Mouse (Mus musculus) ES-Bruce4 (cell line): ENCODE results near the gene Ugt1a10. TPM values are rescaled to one million over a fixed set of nuclear protein-coding genes. Genes with fewer than 3 reads are reported as not detected.

Source experiments
- H3K27ac ChIP-seq: 2 replicates; pipeline ENCODE4 v1.5.1; 2012; ENCODE audit warnings: low read length, inconsistent platforms; ENCODE audit not compliant: insufficient read depth
- H3K27me3 ChIP-seq: 2 replicates; pipeline ENCODE4 v1.6.1; 2012; ENCODE audit warnings: mild to moderate bottlenecking, low read length, inconsistent platforms; ENCODE audit not compliant: control insufficient read depth, poor library complexity, insufficient read depth, severe bottlenecking
- H3K36me3 ChIP-seq: 2 replicates; pipeline ENCODE4 v1.6.1; 2012; ENCODE audit warnings: inconsistent platforms, mild to moderate bottlenecking, low read length, moderate library complexity; ENCODE audit not compliant: control insufficient read depth, poor library complexity, insufficient read depth, severe bottlenecking
- H3K4me1 ChIP-seq: one replicate; pipeline ENCODE4 v1.8.1; 2011; ENCODE audit warnings: low read length; ENCODE audit not compliant: control insufficient read depth, insufficient read depth
- H3K4me3 ChIP-seq: 2 replicates; pipeline ENCODE4 v1.5.1; 2011; ENCODE audit warnings: low read depth, mild to moderate bottlenecking, low read length
- H3K9ac ChIP-seq: 2 replicates; pipeline ENCODE4 v1.6.1; 2012; ENCODE audit warnings: low read depth, mild to moderate bottlenecking, inconsistent platforms; ENCODE audit not compliant: poor library complexity, severe bottlenecking
- H3K9me3 ChIP-seq: replicated peaks from 2 replicates; pipeline ENCODE4 v1.6.1; 2012; ENCODE audit warnings: mild to moderate bottlenecking, low read length, inconsistent platforms; ENCODE audit not compliant: control insufficient read depth, poor library complexity, insufficient read depth, severe bottlenecking
- CTCF ChIP-seq: IDR thresholded peaks from one replicate; pipeline ENCODE4 v1.8.1; 2011; ENCODE audit warnings: low read depth, low read length
- EP300 ChIP-seq: IDR thresholded peaks from 2 replicates; pipeline ENCODE4 v1.6.1; 2011; ENCODE audit warnings: low read depth, low read length; ENCODE audit not compliant: insufficient read depth
- POLR2A ChIP-seq: IDR thresholded peaks from one replicate; pipeline ENCODE4 v1.8.1; 2011; ENCODE audit warnings: low read length; ENCODE audit not compliant: insufficient read depth
- polyA plus RNA-seq: library from polyadenylated mRNA; stranded (reverse); fragments of >200 nt; gene quantifications from 2 replicates; pipeline ENCODE4 v1.2.4, GENCODE M21; 2011; ENCODE audit warnings: low read depth; ENCODE audit not compliant: missing spikeins, insufficient read depth, insufficient read length

Ugt1a10 gene
- polyA plus RNA-seq, 1 experiment, result not detected

- no peaks in the 10 kb centered on the region for H3K4me1 ChIP-seq
- H3K36me3 ChIP-seq, result no peaks in the 10 kb centered on the region
- H3K27ac ChIP-seq, result no peak overlapping the region
- no peak overlapping the region for H3K4me3 ChIP-seq
- H3K9me3 ChIP-seq, result no peaks in the 10 kb centered on the region
- TF ChIP-seq POLR2A (no peak), EP300 (no peak), CTCF (no peak)
- no peaks in the 10 kb centered on the region for H3K27me3 ChIP-seq
- no peak overlapping the region for H3K9ac ChIP-seq
Observed at GRCm38 (mm10) chr1:88253540-88253939, 198.4 kb downstream of the Ugt1a10 start.

DNA sequence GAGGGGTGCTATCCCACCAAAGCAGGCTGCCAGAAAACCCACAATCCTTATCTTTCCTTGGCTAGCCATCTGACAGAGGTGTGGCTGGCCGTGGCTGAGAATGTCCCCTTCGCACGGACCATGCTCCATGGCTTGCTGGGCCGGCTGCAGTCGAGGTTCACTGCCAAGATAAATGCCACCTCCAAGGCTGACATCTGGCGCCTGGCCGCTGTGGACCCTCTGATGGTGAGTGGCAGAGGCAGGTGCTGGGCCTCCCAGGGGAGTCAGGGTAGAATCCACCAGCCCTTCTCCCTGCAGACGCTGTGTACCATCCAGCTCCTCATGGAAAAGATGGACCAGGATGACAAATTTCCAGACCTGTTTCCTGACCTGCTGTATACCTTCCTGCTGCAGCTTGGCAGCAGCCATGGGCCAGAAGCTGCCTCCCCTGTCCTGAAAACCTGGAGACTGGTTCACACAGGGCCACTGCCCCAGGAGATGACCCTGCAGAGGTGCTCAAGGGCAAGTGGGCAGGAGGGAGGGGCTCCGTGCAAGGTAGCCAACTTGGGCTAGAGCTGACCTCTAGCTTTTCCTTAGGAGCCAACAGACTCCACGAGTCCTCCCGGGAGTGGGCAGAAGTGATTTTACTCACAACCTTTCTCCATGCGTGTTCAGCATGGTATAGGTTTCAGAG lies 199.7 kb downstream of the Ugt1a10 start:
- Histone ChIP-seq H3K9me3 (no peaks in the 10 kb centered on the region), H3K27ac (no peak overlapping the region), H3K36me3 (no peaks in the 10 kb centered on the region), H3K9ac (no peak overlapping the region), H3K4me3 (no peak overlapping the region), H3K4me1 (no peaks in the 10 kb centered on the region), H3K27me3 (no peaks in the 10 kb centered on the region)
- no peak for TF ChIP-seq POLR2A
- no peak for TF ChIP-seq CTCF
- no peak for TF ChIP-seq EP300

DNA sequence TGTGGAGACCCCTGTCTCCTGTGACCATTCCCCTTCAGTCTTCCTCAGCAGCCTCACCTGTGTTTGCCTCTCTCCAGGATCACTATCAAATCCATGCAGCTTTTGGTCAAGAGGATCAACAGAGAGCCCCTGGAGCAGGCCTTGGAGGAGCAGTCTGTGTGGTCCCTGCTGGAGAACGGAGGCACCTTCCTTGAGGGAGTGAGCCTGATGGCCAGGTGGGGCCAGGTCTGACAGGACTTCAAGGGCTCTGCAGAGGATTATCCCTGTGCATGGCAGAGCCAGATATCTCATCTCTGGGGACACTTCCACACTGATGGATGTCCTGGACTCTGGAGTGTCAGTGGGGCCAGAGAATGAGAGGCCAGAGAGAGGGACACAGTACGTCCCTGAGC lies 200.3 kb downstream of the Ugt1a10 start:
- H3K27me3 ChIP-seq, result no peaks in the 10 kb centered on the region
- TF ChIP-seq EP300 (no peak), CTCF (no peak), POLR2A (no peak)
- no peaks in the 10 kb centered on the region for H3K36me3 ChIP-seq
- H3K27ac ChIP-seq, result no peak overlapping the region
- no peaks in the 10 kb centered on the region for H3K9me3 ChIP-seq
- H3K4me3 ChIP-seq, result no peak overlapping the region
- H3K9ac ChIP-seq, result no peak overlapping the region
- H3K4me1 ChIP-seq, result no peaks in the 10 kb centered on the region

DNA sequence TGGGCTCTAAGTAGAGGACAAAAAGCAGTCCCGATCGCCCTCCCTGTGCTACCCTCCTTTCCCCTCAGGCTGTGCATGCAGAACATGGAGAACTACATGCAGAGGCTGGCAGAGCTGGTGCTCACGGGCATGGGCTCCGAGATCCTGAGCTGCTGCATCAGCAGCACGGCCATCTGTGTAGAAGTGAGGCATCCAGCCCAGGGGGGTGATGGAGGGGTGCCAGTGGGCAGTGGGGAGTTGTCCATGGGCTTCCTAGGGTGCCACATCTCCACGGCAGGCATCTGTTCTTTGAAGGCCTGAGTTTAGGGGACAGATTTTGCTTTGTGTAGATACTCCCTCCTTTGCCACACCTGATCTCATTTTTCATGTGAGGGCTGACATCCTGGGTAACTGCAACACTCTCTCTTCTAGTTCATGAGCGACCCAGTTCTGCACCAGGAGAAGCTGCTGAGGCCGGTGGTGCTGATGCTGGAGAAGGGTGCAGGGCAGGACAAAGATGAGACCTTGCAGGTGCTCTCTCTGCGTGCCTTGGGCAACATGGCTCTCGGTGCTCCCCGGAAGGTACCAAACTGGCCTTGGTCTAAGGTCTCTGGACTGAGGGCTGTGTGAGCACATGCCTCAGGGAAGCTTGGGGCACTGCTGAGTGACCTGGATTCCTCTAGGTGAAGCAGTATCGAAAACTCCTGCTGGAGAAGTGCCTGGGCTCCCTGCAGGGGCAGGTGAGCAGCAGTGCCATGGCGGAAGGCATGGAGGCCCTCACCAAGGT lies 201.0 kb downstream of the Ugt1a10 start:
- Histone ChIP-seq H3K27me3 (no peaks in the 10 kb centered on the region), H3K36me3 (no peaks in the 10 kb centered on the region), H3K4me1 (no peaks in the 10 kb centered on the region), H3K9ac (no peak overlapping the region), H3K9me3 (no peaks in the 10 kb centered on the region), H3K27ac (no peak overlapping the region), H3K4me3 (no peak overlapping the region)
- TF ChIP-seq POLR2A (no peak), EP300 (no peak), CTCF (no peak)

DNA sequence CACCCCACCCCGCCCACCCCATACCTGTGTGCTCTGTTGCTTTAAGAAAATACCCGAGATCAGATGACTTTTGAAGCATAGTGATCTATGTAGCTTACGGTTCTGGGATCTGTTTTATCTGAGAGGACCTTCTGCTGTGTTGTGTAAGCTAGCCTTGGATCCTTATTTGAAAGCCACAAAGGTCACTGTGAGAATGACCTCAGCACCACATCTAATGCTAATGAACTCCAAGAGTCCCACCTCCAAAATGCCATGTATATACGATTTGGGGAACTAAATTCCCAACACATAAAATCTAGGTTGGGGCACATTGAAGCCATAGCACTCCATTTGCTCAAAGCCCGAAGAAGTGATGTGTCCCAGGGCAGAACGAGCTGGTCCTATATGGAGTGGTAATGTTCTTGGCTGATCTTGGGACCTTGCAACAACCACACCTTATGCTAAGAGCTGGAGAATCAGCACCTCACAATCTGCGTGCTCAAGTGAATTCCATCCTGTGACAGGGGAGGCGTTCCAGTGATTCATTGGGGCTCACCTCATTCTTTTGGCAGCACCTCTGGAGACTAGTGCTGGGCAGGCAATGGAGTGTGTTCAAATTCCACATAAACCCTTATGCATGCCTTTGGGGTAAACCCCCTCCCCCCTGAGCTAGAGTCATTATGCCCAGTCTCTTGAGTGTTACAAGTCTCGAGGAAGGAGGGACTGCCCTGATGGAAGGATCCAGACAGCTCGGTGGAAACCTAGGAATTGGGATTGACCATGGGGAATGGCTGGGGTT lies 201.9 kb downstream of the Ugt1a10 start:
- no peaks in the 10 kb centered on the region for H3K9me3 ChIP-seq
- no peak for TF ChIP-seq CTCF
- no peak for TF ChIP-seq EP300
- no peak for TF ChIP-seq POLR2A

DNA sequence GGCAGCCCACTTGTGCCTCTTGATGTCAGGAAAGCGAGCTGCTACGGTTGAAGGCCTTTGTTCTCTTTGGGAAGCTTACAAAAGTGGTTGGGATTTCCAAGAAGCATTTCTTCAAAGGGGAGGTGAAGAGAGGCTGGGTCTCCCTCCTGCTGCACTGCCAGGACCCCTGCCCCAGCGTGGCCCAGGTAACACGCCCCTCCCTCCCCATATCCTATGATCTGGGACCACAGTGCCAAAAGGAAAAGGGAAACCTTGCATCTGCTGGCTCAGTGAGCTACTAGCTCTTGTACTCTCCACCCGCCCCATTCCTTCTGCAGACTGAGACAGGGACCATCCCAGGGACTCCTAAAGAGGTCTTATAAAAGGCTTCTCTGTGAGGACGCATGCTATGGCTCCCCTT lies 202.5 kb downstream of the Ugt1a10 start:
- Histone ChIP-seq H3K4me3 (no peak overlapping the region), H3K36me3 (peaks cover 3% of the 10 kb centered on the region; the same call in 1 of the 2 replicates), H3K27me3 (no peaks in the 10 kb centered on the region), H3K9me3 (no peaks in the 10 kb centered on the region), H3K27ac (no peak overlapping the region), H3K9ac (no peak overlapping the region), H3K4me1 (no peaks in the 10 kb centered on the region)
- TF ChIP-seq CTCF (no peak), POLR2A (no peak), EP300 (no peak)

More for the DNA sequence above, 201.9 kb downstream of the Ugt1a10 start:
- Histone ChIP-seq H3K9ac (no peak overlapping the region), H3K27ac (no peak overlapping the region), H3K4me1 (no peaks in the 10 kb centered on the region), H3K4me3 (no peak overlapping the region), H3K36me3 (no peaks in the 10 kb centered on the region), H3K27me3 (no peaks in the 10 kb centered on the region)
